Mouse (Mus musculus): ENCODE measurements around the gene Capn15.

Gene Capn15

DNA sequence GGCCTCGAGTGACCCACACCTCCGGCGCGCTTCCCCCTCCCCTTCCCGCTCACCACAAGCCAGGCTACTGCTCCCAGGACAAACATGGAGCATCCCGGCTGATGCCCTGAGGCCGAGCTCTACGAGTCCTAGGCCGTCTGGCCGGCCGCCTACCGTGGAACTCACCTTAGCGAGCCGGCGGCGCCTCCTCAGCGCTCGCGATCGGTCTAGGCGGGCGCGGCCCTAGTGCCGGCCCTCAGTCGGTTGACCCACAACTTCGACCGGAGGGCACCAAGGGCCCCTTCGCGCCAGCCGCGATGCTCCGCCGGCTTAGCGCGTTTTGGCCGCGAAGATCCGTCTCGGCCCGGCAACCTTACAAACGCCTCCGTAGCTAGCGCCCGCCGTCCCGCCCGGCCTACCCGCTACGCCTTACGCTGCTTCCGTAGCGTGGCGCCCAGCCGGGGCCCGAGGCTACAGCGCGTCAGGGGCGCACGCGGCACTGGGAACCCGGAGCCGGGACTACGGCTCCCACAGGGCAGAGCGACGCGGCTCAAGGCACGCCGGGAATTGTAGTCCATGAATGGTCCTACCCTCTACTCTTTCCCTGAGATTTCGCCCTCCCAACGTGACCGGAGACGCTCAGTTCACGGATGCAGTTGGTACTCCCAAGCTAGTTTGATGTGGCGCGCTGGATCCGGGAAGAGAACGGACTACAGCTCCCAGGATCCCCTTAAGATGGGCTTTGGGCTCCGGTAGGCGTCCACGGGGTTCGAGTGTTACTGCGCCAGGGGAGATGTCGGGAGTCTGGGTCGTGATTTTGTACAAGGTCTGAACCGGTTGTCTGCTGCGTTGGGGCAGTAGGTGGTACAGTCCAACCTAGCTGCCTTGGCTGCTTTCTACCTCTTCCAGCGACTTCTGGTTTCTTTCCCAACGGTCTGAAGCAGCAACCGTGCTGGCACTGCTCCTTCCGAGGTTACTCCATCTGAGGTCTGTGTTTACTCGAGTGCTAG is at the start of gene Capn15:
TSS of gene Capn15 (minus strand) at position 491 of the 989 bp plus-strand sequence.
- peak; percentile 95 for DNase-seq (ENCODE audit: low spot score)

DNA sequence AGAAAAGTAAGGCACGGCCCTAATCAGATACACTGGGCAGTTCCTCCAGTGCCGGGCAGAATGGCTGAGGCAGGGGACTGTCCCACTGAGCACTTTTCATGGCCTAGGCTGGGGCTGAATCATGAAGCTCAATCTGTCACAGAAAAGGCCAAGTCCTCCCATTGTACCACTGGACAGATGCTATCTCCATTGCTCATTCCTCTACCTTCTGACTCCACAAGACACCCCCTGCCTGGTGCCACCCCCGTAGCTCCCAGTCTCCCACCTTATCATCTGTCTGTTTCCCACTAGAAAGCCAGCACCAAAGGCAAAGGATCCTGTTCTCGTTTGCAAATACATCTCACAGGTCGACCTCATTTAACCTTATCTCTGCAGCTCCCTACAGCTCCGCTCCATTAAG is 46.4 kb upstream of the Capn15 start:
- no peak for DNase-seq (ENCODE audit: low spot score)

DNA sequence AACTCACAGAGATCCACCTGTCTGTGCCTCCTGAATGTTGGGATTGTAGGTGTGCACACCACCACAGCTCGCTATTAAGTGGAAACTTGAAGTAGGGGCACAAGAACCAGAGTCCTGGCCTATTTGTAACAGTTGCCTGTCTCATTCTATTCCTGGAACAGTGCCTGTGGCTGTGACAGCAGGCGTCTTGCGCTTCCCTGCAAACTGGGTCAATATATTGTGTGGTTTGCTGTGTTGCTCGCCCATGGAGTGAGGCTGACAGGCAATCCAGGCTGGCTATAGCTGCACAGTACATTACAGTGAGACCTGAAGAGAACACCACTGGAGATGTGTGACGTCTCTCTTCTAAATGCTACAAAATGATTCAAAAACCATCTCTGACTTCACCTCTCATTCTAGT is 46.0 kb upstream of the Capn15 start:
- DNase-seq (ENCODE audit: low spot score) = no peak

DNA sequence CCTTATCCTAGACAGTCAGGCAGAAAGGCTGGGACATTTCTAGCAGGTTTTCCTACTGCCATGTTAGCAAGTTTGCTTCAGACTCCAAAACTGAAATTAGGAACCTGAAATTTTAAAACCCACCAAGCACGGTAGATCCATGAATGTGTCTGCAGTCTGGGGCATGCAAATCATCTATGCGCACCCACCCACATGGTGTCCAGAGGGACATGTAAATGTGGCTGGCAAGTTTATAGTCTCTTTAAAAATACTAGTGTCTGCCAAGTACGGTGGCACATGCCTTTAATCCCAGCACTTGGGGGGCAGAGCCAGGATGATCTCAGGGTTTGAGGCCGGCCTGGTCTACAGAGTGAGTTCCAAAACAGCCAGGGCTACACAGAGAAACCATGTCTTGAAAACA is 42.7 kb upstream of the Capn15 start:
- no peak for DNase-seq (ENCODE audit: low spot score)

- no peak for DNase-seq (ENCODE audit: low spot score)
Measured at GRCm38 (mm10) chr17:26024674-26025073, 39.1 kb upstream of the Capn15 start.

GRCm38 (mm10) chr17:26023966-26024365 is 38.4 kb upstream of the Capn15 start:
- DNase-seq (ENCODE audit: low spot score) = no peak

- no peak for DNase-seq (ENCODE audit: low spot score)
Measured at GRCm38 (mm10) chr17:26023181-26023580, 37.6 kb upstream of the Capn15 start.

DNA sequence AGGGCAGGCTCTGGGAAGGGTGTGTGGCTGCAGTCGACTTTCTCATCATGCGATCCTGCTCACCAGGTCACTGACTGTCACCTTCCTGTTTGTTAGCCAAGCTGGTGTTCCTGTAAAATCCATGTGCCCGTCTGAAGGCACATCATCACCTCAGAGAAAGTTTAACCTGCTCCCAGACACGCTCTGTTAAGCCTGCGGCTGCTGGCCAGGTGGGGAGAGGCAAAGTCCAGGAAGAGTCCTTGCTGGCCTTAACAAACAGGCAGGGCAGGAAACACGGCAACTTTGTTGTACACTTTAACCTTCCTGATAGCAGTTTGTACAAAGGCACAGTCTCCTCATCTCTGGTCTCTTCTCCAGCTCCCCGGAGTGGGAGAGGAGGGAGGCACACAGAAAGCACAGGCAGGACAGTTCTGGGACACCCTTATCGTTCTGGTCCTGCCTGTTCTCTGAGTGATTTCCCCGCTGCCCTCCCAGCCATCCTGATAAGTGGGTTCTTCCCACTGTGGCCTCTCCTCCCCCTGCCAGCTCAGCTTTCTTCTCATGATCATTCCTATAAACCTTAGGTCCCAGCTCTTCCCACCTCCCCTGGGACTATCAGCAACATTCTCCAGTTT is 36.2 kb upstream of the Capn15 start:
- DNase-seq (ENCODE audit: low spot score) = no peak

DNA sequence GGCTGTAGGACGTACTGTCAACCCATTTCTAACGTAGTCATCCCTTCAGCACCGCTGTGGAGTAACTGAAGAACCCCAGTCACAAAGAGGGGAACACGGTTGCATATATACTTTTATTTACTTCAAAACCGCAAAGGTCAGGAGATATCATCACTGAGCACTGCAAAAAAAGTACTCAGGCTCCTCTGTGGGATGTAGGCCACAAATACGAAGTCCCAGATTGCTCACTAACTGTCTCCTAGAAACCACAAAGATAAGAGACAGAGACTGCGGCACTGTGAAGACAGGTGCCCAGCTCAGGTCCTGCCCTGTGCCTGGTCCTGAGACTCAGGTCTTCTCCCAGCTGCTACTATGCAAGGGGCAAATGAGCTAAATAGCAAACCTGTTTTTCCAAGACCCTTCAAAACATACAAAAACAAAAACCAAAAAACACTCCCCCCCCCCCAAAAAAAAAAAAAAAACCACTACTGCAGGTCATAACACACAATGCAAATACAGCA is 35.3 kb upstream of the Capn15 start:
- no peak for DNase-seq (ENCODE audit: low spot score)

- no peak for DNase-seq (ENCODE audit: low spot score)
Measured at GRCm38 (mm10) chr17:26018388-26018787, 32.8 kb upstream of the Capn15 start.

DNA sequence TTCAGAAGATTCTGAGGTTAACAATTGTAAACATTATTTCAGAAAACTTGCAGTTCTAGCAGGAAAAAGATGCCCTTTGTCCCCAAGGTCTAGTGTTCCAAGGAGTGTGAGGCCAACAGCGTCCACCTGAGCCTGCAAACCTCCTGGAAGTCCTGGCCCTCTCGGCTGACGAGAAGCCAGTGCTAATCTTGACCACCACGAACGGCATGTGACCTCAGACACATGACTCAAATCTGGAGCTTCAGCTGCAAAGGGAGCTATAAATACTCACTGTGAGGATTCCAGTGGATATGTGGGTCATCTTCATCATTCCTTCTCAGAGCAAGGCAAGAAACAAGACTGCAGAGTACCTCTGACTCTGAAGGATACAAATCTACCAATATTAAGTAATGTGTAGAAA is 32.4 kb upstream of the Capn15 start:
- no peak for DNase-seq (ENCODE audit: low spot score)

DNA sequence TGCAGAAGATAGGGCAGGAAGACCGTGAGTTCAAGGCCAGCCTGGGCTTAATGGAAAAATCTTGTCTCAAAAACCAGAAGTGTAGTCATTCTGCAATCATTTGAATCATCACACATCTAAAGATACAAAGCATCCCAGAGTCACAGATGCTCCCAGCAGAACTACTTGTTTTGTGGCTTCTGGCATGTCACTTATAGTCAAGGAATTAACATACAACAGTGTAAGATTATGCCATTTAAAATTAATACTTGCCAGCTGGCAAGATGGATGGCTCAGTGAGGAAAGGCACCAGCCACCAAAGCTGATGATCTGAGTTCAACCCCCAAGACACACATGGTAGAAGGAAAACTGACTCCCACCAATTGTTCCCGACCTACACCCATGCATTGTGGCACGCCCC is 31.4 kb upstream of the Capn15 start:
- no peak for DNase-seq (ENCODE audit: low spot score)

- DNase-seq (ENCODE audit: low spot score) = no peak
Measured at GRCm38 (mm10) chr17:26013711-26014110, 28.1 kb upstream of the Capn15 start.

GRCm38 (mm10) chr17:26011841-26012460 is 26.4 kb upstream of the Capn15 start:
- DNase-seq (ENCODE audit: low spot score) = peak; percentile 78

- peak; percentile 81 for DNase-seq (ENCODE audit: low spot score)
Measured at GRCm38 (mm10) chr17:26009540-26009939, 23.9 kb upstream of the Capn15 start.

- DNase-seq (ENCODE audit: low spot score) = no peak
Measured at GRCm38 (mm10) chr17:26008787-26009186, 23.2 kb upstream of the Capn15 start.

- no peak for DNase-seq (ENCODE audit: low spot score)
Measured at GRCm38 (mm10) chr17:26008331-26008730, 22.7 kb upstream of the Capn15 start.

- DNase-seq (ENCODE audit: low spot score) = no peak
Measured at GRCm38 (mm10) chr17:26007646-26008045, 22.1 kb upstream of the Capn15 start.

DNA sequence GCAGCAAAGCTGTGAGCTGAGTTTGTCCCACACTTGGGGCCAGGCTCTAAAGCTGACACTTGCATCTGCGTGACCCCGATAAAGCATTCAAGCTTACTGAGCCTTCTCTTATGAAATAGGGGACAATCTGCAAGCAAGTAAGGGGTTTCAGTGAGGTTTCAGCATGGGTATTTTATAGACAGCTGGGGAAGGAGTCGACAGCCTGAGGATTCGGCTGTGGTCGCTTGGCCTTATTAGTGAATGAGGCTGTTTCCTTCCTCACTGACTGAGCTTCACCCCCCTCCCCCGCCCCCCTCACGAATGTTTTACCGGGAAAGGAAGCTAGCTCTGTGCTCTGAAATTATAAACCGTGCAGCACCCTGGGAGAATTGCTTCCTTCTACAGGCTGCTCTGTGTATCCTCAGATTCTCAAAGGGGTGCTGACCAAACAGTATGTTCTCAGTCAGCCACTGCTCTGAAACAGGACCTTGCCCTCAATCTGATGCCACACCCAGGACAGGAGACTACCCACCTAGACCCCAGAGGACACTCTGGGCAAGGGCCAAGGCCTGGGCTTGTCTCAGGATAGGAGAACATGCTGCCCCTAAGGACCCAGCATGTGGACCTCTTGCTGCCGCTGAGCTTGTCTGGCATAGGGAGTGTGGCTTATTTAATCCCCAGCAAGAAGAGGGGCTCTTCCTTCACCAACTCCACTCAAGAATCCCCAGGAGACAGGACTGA is 20.3 kb upstream of the Capn15 start:
- DNase-seq (ENCODE audit: low spot score) = no peak

DNA sequence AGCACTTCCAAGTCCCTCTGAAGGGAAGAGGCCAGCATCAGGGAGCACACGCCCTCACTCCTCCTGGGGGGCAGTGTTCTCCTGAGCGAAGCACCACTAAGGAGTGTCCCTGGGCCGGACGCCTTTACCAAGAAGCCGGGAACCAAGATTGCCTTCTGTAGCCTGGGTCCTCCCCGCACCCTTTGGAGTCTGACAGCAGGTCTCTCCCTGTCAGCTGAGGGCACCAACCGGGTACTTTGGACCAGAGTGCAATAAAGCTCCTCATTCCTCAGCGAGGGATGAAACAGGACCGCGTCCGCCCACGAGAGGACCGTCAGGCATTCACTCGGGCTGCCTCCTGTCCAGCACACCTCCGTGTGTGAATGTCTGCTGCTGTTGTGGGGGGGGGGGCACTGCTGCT is 19.1 kb upstream of the Capn15 start:
- no peak for DNase-seq (ENCODE audit: low spot score)

- no peak for DNase-seq (ENCODE audit: low spot score)
Measured at GRCm38 (mm10) chr17:26003864-26004263, 18.3 kb upstream of the Capn15 start.

DNA sequence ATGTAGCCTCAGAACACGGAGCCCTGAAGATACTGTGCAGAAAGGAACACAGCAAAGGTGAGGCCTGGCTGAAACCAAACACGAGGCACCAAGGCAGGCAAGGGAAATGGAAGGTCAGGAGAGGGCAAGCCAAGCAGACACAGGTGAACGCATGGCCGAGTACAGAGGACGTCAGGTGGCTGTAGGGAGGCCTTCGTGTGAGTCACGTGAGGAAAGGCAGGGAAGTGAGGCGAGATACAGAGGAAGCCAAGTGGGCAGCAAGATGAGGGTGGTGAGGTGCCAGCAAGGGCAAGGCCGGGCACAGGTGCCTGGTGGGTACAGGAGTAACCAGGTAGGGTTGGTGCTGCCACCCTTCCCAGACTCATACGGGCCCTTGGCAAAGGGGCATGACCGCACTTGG is 12.8 kb upstream of the Capn15 start:
- DNase-seq (ENCODE audit: low spot score) = no peak
